Mouse (Mus musculus) E14TG2a.4 (cell line): ENCODE data around the gene Gba.
A peak's percentile ranks its signal among the peaks of the same experiment; 100 is the strongest.

Experiments
- H3K27me3 ChIP-seq: 2 replicates; pipeline ENCODE4 v1.6.1; 2014; ENCODE audit warnings: low read length, control low read depth; ENCODE audit not compliant: insufficient read depth
- H3K36me3 ChIP-seq: 2 replicates; pipeline ENCODE4 v1.6.1; 2014; ENCODE audit warnings: low read length, control low read depth; ENCODE audit not compliant: insufficient read depth
- H3K4me1 ChIP-seq: replicated peaks from 2 replicates; pipeline ENCODE4 v1.6.1; 2014; ENCODE audit warnings: low read depth, low read length, control low read depth
- H3K4me3 ChIP-seq: replicated peaks from 2 replicates; pipeline ENCODE4 v1.5.1; 2014; ENCODE audit warnings: mild to moderate bottlenecking, low read length
- H3K9me3 ChIP-seq: 2 replicates; pipeline ENCODE4 v1.6.1; 2014; ENCODE audit warnings: low read length, control low read depth
- CTCF ChIP-seq: conservative IDR thresholded peaks from 2 replicates; pipeline ENCODE4 v1.5.1; 2014; ENCODE audit warnings: low read length
- NANOG ChIP-seq: IDR thresholded peaks from 2 replicates; pipeline ENCODE4 v1.6.1; 2014; ENCODE audit warnings: borderline replicate concordance, low read length, mixed read lengths
- POU5F1 ChIP-seq: IDR thresholded peaks from 2 replicates; pipeline ENCODE4 v1.6.1; 2014; ENCODE audit warnings: low read length, borderline replicate concordance

The Gba gene

DNA sequence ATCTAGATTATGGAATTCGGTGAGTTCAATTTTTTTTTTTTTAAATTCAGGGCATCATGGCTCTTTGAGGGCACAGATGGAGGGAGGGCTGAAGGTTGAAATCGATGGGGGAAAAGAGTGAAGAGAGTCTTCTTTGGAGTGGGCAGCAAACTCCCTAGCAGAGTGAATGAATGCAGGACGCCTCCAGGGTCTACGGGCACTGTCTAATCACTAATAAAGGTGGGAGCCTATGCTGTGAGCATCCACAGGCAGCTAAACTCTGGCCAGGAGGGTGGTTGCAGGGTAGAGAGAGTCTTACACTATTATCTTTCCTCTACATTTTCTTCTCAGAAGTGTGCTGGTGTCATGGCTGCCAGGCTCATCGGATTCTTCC, 400 bp downstream of the Gba start:
- TF ChIP-seq NANOG (no peak), CTCF (no peak), POU5F1 (no peak)
- Histone ChIP-seq H3K36me3 (peaks cover 44% of the 10 kb centered on the region), H3K4me3 (peak overlapping the region; percentile 83), H3K4me1 (peaks cover 22% of the 10 kb centered on the region), H3K9me3 (no peaks in the 10 kb centered on the region), H3K27me3 (no peaks in the 10 kb centered on the region)

DNA sequence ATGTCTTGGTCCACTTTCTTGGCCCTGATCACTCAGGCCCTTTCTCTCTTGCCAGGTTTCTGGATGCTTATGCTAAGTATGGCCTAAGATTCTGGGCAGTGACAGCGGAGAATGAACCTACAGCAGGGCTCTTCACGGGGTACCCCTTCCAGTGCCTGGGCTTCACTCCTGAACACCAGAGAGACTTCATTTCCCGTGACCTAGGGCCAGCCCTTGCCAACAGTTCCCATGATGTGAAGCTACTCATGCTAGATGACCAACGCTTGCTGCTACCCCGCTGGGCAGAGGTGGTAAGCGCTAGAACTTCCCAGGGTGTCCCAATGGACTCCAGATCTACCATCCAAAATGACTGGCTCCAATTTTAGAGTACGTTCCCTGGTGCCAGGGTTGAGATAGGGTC, 3.4 kb downstream of the Gba start:
- H3K4me3 ChIP-seq: no peak overlapping the region
- peaks cover 74% of the 10 kb centered on the region for H3K36me3 ChIP-seq
- H3K27me3 ChIP-seq: no peaks in the 10 kb centered on the region
- TF ChIP-seq CTCF: no peak
- H3K9me3 ChIP-seq: no peaks in the 10 kb centered on the region
- H3K4me1 ChIP-seq: peaks cover 45% of the 10 kb centered on the region

DNA sequence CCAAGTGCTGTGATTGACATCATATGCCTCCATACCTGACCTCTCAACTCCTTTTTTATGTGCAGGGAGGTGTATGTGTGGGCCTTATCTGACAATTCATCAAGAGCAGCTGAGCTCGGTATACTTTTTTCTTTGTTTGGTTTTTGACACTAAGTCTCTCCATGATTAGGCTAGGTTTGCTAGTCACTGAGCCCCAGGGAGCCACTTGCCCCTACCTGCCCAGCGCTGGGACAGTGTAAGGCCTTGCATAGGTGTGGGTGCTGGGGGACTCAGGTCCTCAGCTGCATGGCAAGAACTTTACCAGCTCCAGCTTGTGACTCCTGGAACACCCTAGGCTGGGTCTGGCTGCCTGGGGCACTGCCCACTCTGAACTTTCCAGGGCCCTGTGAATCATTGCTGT, 4.0 kb downstream of the Gba start:
- no peak overlapping the region for H3K4me3 ChIP-seq
- TF ChIP-seq NANOG (no peak), POU5F1 (no peak), CTCF (no peak)

DNA sequence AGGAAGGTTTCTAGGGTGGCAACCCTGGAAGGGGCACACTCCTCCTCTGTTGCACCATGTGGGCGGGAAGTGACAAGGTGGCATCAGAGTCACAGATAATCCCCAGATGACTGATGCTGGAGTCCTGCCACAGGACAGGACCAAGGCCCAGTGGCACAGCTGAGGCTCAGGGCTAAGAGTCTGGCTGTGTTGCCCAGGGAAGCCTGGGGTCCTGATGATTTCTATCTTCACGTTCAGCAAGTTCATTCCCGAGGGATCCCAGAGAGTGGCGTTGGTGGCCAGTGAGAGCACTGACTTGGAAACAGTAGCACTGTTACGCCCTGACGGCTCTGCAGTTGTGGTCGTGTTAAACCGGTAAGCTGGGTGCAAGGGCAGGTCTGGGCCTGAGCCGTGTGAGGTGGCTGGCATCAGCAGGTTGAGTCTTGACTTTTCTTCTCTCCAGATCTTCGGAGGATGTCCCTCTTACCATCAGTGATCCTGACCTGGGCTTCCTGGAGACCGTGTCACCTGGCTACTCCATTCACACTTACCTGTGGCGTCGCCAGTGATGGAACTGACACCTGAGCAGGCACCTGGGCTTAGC, 5.4 kb downstream of the Gba start:
- TF ChIP-seq POU5F1: no peak
- TF ChIP-seq CTCF: no peak
- TF ChIP-seq NANOG: no peak
- Histone ChIP-seq H3K9me3 (no peaks in the 10 kb centered on the region), H3K4me1 (peaks cover 53% of the 10 kb centered on the region), H3K36me3 (peaks cover 91% of the 10 kb centered on the region), H3K27me3 (no peaks in the 10 kb centered on the region), H3K4me3 (no peak overlapping the region)

More for the DNA sequence above, 4.0 kb downstream of the Gba start:
- peaks cover 47% of the 10 kb centered on the region for H3K4me1 ChIP-seq
- no peaks in the 10 kb centered on the region for H3K27me3 ChIP-seq
- no peaks in the 10 kb centered on the region for H3K9me3 ChIP-seq
- H3K36me3 ChIP-seq: peaks cover 80% of the 10 kb centered on the region

DNA sequence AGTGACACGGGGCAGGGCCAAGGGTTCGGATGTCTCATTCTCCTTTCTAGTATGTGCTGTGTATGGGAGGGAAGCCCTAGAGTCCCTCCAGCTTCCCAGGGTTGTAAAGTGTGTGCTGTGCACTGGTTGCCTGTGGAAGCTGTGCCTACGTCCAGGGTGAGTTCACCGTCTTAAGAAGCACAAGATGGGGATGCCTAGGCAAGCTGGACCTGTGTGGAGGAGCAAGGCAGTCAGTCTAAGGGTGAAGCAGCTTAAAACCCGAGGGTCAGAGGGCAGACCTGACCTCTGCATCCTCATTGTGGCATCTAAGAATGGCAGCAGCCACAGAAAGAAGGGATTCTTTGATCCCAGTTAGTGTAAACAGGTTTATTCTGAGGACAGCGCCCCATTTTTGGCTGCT, 6.0 kb downstream of the Gba start:
- no peak overlapping the region for H3K4me3 ChIP-seq
- TF ChIP-seq POU5F1 (no peak), NANOG (no peak), CTCF (no peak)
- H3K9me3 ChIP-seq: no peaks in the 10 kb centered on the region
- H3K4me1 ChIP-seq: peaks cover 51% of the 10 kb centered on the region
- no peaks in the 10 kb centered on the region for H3K27me3 ChIP-seq
- H3K36me3 ChIP-seq: peaks cover 90% of the 10 kb centered on the region

DNA sequence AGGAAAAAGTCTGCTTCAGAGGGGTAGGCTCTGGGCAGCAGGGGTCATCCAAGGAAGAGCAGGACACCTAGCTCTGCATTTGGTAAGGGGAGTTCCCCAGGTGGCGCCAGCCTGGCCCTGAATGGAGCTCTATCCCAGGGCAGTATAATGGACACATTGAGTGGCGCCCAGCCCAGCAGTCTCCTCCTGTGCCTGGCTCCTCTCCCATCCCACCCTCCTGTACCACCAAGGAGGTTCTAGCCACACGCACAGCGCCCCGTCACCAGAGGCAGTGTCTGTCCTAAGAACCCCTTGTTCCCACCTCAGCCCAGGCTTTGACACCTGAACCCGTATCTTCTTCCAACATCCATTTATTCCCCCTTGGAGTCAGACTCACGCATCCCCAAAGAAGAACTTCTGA, 7.0 kb downstream of the Gba start:
- Histone ChIP-seq H3K36me3 (peaks cover 81% of the 10 kb centered on the region), H3K9me3 (no peaks in the 10 kb centered on the region), H3K4me3 (no peak overlapping the region), H3K4me1 (peaks cover 51% of the 10 kb centered on the region), H3K27me3 (no peaks in the 10 kb centered on the region)
- TF ChIP-seq CTCF (no peak), NANOG (no peak), POU5F1 (no peak)

DNA sequence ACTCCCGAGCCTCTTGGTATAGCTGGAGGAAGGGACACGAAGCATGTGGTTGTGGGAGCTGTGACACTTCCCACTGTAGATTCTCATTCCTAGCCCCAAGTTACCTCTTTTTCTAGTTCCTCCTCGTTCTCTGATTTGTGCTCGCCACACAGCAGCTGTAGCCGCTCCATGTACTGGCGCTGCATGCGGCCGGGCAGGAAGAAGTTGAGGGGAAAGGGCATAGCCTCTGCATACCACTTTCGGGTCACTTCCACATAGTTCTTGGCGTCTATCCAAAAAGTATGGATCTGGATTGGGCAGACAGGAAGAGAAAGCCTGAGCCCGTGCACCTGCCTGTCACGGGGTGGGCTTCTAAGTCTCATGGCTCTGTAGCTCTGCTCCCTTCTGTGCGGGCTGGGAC, 7.4 kb downstream of the Gba start:
- Histone ChIP-seq H3K9me3 (no peaks in the 10 kb centered on the region), H3K36me3 (peaks cover 76% of the 10 kb centered on the region), H3K4me1 (peaks cover 54% of the 10 kb centered on the region), H3K4me3 (no peak overlapping the region), H3K27me3 (no peaks in the 10 kb centered on the region)
- TF ChIP-seq CTCF: no peak
- TF ChIP-seq POU5F1: no peak
- TF ChIP-seq NANOG: no peak

DNA sequence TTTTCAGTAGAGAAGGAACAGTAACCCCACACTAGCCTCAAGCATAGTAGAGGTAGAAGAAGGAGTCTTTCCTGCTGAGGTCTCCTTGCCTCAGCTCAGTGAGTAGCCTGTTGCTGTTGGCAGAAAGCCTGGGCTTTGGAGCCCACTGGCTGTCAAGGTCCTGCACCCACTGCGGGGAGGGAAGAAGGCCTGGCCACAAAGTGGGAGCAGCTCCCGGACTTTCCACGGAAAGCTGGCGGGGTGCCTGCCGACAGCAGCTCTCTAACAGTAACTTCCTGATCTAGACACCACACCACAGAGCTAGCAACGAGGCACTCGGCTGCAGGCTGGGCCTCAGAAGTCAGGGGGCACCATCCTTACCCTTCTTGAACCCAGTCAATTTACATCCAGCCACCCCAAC, 8.0 kb downstream of the Gba start:
- H3K4me3 ChIP-seq: no peak overlapping the region
- TF ChIP-seq POU5F1 (no peak), CTCF (no peak), NANOG (no peak)

DNA sequence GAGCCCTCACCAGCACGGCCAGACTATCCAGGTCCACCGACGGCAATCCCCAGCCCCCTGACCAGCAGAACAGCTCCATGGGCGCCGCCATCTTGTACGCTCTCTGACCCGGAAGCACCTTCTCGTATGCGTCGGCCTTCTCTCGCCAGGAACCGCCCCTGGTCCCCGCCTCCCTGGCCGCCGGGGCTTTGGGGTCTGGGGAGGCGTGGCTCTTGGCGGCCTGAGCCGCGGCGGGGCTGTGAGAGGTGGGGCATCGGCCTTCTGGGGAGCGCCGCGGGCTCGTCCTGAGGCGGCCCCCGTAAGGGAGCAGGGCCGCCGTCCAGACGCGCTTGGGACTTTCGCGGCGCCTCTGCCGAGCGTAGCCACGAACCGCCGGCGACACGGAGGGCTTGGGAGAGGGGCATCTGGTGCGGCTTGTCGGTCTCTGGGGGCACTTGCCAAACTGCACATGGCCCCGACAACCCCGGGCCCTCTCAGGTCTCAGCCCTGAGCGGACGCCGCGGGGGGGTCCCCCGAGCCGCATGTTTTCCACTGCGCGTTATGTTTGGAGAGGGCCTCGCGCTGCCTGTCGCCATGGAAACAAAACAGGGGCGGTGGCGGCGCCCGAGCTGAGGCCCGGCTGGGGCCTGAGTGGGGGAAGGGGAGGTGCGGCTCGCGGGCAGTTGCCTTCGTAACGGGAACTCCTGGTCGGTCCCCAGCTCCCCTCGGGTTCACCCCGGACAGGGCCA, 11.2 kb downstream of the Gba start:
- peaks cover 6% of the 10 kb centered on the region; the same call in 1 of the 2 replicates for H3K27me3 ChIP-seq
- H3K4me3 ChIP-seq: peak overlapping the region; percentile 95
- TF ChIP-seq CTCF: no peak
- TF ChIP-seq POU5F1: no peak
- TF ChIP-seq NANOG: no peak
- peaks cover 50% of the 10 kb centered on the region for H3K36me3 ChIP-seq
- H3K4me1 ChIP-seq: peaks cover 66% of the 10 kb centered on the region
- no peaks in the 10 kb centered on the region for H3K9me3 ChIP-seq

More for the DNA sequence above, 8.0 kb downstream of the Gba start:
- Histone ChIP-seq H3K27me3 (no peaks in the 10 kb centered on the region), H3K4me1 (peaks cover 60% of the 10 kb centered on the region), H3K36me3 (peaks cover 71% of the 10 kb centered on the region), H3K9me3 (no peaks in the 10 kb centered on the region)
